Mouse (Mus musculus) G1E (cell line): ENCODE results near the gene Hoxd10.

Experiments used
- CTCF ChIP-seq: IDR thresholded peaks from 2 replicates; pipeline ENCODE4 v1.5.1; 2012; ENCODE audit warnings: low read depth, low read length, inconsistent platforms, mixed read lengths
- TAL1 ChIP-seq: conservative IDR thresholded peaks from 2 replicates; pipeline ENCODE4 v1.6.1; 2012; ENCODE audit warnings: low read depth, low read length, inconsistent platforms, mixed read lengths

DNA sequence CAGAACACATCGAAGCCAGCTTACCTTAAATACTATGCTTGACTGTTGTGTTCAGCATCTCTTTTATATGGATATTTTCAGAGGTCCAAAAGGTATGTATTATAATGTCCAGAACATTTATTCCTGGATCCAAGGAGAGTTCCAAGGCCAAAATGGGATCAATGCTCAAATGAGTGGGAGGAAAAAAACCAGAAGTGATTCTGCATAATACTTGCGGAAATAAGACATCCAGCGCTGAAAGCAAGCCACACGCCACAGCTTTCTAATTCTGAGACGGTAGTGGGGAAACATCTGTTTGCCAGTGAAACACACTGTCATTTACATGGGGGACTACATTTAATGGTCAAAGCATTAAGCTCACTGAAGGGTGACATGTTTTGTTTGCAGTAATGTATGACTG lies 49.3 kb upstream of the Hoxd10 start:
- no peak for TF ChIP-seq CTCF
- TF ChIP-seq TAL1, result no peak
